Mouse (Mus musculus) cerebellum, adult 2 months (tissue): ENCODE measurements at regions not wholly inside any gene's neighbourhood (a gene's known extent, or its start where the extent isn't known, plus 50 kb on each side); places are given as distances from the start of the nearest gene placed in this dataset.

ENCODE experiments used
- DNase-seq, 2 experiments: peaks; one replicate each; pipeline ENCODE4 v3.0.0; 2021
- H3K27ac ChIP-seq: fragments of 200-500 bp; 2 replicates; pipeline ENCODE4 v1.5.1; 2012; ENCODE audit warnings: low read length, control low read depth, inconsistent platforms; ENCODE audit not compliant: insufficient read depth
- H3K27me3 ChIP-seq: fragments of 200-500 bp; 2 replicates; pipeline ENCODE4 v1.6.1; 2012; ENCODE audit warnings: inconsistent platforms, mild to moderate bottlenecking, low read length, moderate library complexity; ENCODE audit not compliant: control insufficient read depth, insufficient read depth
- H3K4me1 ChIP-seq: fragments of 200-500 bp; 2 replicates; pipeline ENCODE4 v1.6.1; 2011; ENCODE audit warnings: low read length; ENCODE audit not compliant: control insufficient read depth, insufficient read depth
- H3K4me3 ChIP-seq: fragments of 200-500 bp; replicated peaks from 2 replicates; pipeline ENCODE3; 2011; ENCODE audit warnings: mild to moderate bottlenecking, low read depth, low read length, control low read depth; ENCODE audit not compliant: insufficient read depth
- CTCF ChIP-seq: fragments of 200-500 bp; IDR thresholded peaks from 2 replicates; pipeline ENCODE4 v1.5.1; 2011; ENCODE audit warnings: low read depth, mild to moderate bottlenecking, control low read depth, low read length, moderate library complexity, borderline replicate concordance; ENCODE audit not compliant: insufficient read depth
- POLR2A ChIP-seq: fragments of 200-500 bp; IDR thresholded peaks from 2 replicates; pipeline ENCODE4 v1.6.1; 2011; ENCODE audit warnings: low read length, control low read depth, borderline replicate concordance; ENCODE audit not compliant: insufficient read depth
- WGBS: fragments of 180-500 bp; shearing (Covaris S2); methylation state at CpG from one replicate; pipeline ENCODE4 v1.1.7; 2018; 5-methylcytosine and 5-hydroxymethylcytosine counted together

GRCm38 (mm10) chr2:3948331-3948730, 69.2 kb upstream of the Frmd4a start:
- no peak for DNase-seq
- H3K27ac ChIP-seq = no peak overlapping the region
- H3K4me3 ChIP-seq = no peak overlapping the region
- TF ChIP-seq CTCF (no peak), POLR2A (no peak)
- 69% methylated on average over 1 of the region's 1 CpGs for WGBS
- H3K4me1 ChIP-seq = no peaks in the 10 kb centered on the region; the same call in 1 of the 2 replicates
- H3K27me3 ChIP-seq = no peaks in the 10 kb centered on the region

GRCm38 (mm10) chr2:3957491-3957890, 60.0 kb upstream of the Frmd4a start:
- no peak overlapping the region for H3K4me3 ChIP-seq
- H3K27ac ChIP-seq = no peak overlapping the region
- H3K27me3 ChIP-seq = no peaks in the 10 kb centered on the region
- TF ChIP-seq POLR2A (no peak), CTCF (no peak)
- DNase-seq = no peak
- H3K4me1 ChIP-seq = peaks cover 10% of the 10 kb centered on the region

- 18% methylated on average over 12 of the region's 12 CpGs for WGBS
- DNase-seq = peak in 1 of 2 experiments; percentile 8
- Histone ChIP-seq H3K4me1 (peaks cover 10% of the 10 kb centered on the region), H3K4me3 (no peak overlapping the region), H3K27me3 (no peaks in the 10 kb centered on the region), H3K27ac (no peak overlapping the region)
- TF ChIP-seq POLR2A (no peak), CTCF (no peak)
Measured at GRCm38 (mm10) chr2:3958065-3958641, 59.4 kb upstream of the Frmd4a start.

GRCm38 (mm10) chr2:3958711-3959110, 58.8 kb upstream of the Frmd4a start:
- H3K4me3 ChIP-seq = no peak overlapping the region
- WGBS = 72% methylated on average over 4 of the region's 4 CpGs
- DNase-seq = no peak

DNA sequence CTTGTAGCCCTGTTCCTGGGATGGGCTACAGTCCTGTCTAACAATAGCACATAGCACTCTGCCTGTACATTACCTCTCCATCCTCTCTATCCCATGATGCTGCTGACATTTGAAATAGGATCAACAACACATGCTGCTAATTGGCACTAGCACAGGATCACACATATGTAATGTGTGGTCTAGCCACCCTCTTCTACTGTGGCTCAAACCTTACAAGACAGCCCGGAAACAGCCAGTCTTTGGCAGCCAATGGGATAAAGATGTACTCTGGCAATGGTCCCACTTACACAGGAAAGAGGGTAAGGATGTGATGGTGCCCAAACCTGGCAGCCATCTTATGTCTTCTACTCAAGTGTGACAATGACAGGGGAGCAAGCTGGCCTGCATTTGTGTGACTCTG, 58.3 kb upstream of the Frmd4a start:
- H3K27me3 ChIP-seq = no peaks in the 10 kb centered on the region
- DNase-seq = no peak
- WGBS = 43% methylated on average over 1 of the region's 1 CpGs
- peaks cover 10% of the 10 kb centered on the region for H3K4me1 ChIP-seq
- TF ChIP-seq CTCF = no peak
- no peak for TF ChIP-seq POLR2A
- no peak overlapping the region for H3K4me3 ChIP-seq
- H3K27ac ChIP-seq = no peak overlapping the region

More at GRCm38 (mm10) chr2:3958711-3959110, 58.8 kb upstream of the Frmd4a start:
- Histone ChIP-seq H3K4me1 (peaks cover 10% of the 10 kb centered on the region), H3K27me3 (no peaks in the 10 kb centered on the region), H3K27ac (no peak overlapping the region)
- no peak for TF ChIP-seq CTCF
- TF ChIP-seq POLR2A = no peak

- Histone ChIP-seq H3K4me1 (peaks cover 10% of the 10 kb centered on the region), H3K27ac (no peak overlapping the region), H3K4me3 (no peak overlapping the region), H3K27me3 (no peaks in the 10 kb centered on the region)
- 96% methylated on average over 5 of the region's 5 CpGs for whole genome bisulfite sequencing
- TF ChIP-seq CTCF (no peak), POLR2A (no peak)
- DNase-seq = no peak
Measured at GRCm38 (mm10) chr2:3960213-3960612, 57.3 kb upstream of the Frmd4a start.

DNA sequence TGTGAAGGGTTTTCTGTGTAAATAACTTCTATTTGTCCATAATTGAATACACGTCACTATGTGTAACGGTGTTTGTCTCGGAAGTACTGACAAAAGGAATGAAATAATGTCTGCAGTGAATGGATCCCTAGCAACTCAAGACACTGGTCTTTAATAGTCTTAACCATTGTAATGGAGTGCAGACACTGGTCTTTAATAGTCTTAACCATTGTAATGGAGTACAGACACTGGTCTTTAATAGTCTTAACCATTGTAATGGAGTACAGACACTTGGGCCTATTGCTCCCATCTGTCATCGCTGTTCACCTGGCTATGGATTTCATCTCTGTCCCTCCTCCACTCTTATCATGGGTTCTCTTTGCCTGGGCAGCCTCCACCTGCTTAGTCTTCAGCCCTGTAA, 53.2 kb upstream of the Frmd4a start:
- no peak overlapping the region for H3K27ac ChIP-seq
- no peak for DNase-seq
- H3K4me3 ChIP-seq = no peak overlapping the region
- H3K4me1 ChIP-seq = no peaks in the 10 kb centered on the region
- no peak for TF ChIP-seq POLR2A
- no peak for TF ChIP-seq CTCF
- 91% methylated on average over 4 of the region's 4 CpGs for WGBS
- H3K27me3 ChIP-seq = no peaks in the 10 kb centered on the region
